Mouse (Mus musculus) cerebellum, adult 2 months (tissue): ENCODE data around the gene Zbtb1.

Experiments used
- CTCF ChIP-seq: fragments of 200-500 bp; IDR thresholded peaks from 2 replicates; pipeline ENCODE4 v1.5.1; 2011; ENCODE audit warnings: low read depth, mild to moderate bottlenecking, control low read depth, low read length, moderate library complexity, borderline replicate concordance; ENCODE audit not compliant: insufficient read depth
- POLR2A ChIP-seq: fragments of 200-500 bp; IDR thresholded peaks from 2 replicates; pipeline ENCODE4 v1.6.1; 2011; ENCODE audit warnings: low read length, control low read depth, borderline replicate concordance; ENCODE audit not compliant: insufficient read depth

- TF ChIP-seq CTCF (no peak), POLR2A (no peak)
Observed at GRCm38 (mm10) chr12:76446201-76446600, 76.1 kb downstream of the Zbtb1 start.
